Mouse (Mus musculus): ENCODE measurements at regions not wholly inside any gene's neighbourhood (a gene's known extent, or its start where the extent isn't known, plus 50 kb on each side); places are given as distances from the start of the nearest gene placed in this dataset.

DNA sequence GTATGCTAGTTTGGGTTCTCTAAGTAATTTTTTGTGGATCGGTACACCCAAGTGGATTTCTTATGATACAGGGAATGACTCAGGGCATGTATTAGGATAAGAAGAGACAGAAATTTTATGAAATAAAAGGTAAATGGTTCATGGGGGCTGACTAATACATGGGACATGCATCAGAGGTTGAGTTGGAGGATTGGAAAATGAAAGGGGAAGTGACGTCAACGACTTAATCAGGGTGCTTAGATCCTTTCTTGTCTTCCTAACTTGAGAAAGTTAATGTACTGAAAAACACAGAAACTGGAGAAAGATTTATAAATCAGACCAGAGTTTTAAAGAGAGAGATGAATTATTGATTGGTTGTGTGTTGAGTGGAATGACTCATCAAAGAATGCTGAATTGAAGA, 193.8 kb downstream of the Rassf9 start:
- no peak for DNase-seq (ENCODE audit: low spot score in 2 of 2)

- no peak for DNase-seq (ENCODE audit: low spot score in 2 of 2)
These were observed 182.8 kb downstream of the Rassf9 start for GRCm38 (mm10) chr10:102694810-102695209.

DNA sequence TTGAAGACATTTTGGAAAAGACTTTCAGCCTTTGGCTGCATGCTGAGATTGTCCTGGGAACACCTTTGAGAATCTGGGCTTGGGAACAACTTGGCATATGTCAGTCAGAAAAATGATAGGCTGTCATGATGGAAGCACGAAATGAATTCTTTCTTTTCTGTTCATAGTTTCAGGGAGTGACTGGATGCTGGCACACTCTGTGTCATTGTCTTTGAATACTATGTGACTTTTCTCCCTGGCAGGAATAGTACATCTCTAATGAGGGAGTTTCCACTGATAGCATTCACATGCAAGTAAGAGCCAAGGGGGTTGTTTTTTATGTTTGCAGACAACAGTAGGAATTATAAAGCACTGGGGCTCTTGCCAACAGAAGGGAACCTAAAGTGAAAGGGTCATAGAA, 177.9 kb downstream of the Rassf9 start:
- DNase-seq (ENCODE audit: low spot score in 2 of 2): no peak

DNA sequence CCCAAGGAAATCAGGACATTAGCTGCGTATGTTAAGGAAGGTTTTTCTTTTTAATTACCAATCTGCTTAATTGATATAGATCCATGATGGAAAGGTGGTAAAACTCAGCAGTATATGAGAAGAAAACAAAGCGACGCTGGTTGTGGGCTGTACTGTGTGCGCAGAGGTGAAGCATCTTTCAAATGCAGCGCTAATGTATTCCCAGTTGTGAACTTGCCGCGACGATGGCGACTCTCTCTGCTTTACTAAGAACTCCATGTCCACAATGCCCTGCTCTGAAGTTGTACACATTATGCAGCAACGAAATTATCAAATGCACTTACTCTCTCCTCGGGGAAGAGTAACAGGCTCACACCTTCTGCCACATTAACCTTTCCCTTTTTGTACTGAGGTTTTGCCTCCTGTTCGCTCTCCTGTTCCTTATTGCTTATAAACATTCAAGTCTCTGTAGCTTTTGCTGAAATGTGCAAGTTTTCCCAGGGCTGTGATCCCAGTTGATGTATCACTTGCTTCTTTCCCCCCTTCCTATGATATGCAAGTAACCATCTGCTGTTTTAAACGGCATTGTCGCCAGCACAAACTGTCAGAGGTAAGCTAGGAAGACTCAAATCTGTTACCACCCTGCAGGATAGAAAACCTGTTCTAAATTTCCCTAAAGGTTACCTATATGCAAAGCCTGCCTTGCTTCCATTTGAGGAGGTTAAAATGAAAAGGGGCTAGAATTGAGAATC, 174.8 kb downstream of the Rassf9 start:
- DNase-seq (ENCODE audit: low spot score in 2 of 2): no peak

GRCm38 (mm10) chr10:102685833-102686434, 173.9 kb downstream of the Rassf9 start:
- DNase-seq (ENCODE audit: low spot score in 2 of 2): no peak

GRCm38 (mm10) chr10:102667359-102667758, 155.3 kb downstream of the Rassf9 start:
- no peak for DNase-seq (ENCODE audit: low spot score in 2 of 2)

DNA sequence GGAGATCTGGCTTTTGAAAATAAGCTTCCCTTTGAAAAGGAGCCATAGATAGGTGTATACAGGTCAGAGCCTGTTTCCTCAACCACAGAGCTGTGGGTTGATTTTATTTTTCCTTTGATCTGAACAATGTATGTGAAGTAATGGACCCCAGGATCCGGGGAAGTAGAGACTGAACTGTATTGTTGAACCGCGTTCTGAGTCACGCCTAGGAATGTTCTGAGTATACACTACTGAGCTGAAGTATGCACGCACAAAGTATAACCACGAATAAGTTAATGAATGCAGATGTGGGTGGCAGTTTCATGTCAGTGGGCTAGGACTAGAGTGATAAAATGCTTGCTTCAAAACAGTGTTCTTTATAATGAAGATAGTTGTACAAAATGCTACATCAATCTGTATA, 147.7 kb downstream of the Rassf9 start:
- DNase-seq (ENCODE audit: low spot score in 2 of 2): no peak

DNA sequence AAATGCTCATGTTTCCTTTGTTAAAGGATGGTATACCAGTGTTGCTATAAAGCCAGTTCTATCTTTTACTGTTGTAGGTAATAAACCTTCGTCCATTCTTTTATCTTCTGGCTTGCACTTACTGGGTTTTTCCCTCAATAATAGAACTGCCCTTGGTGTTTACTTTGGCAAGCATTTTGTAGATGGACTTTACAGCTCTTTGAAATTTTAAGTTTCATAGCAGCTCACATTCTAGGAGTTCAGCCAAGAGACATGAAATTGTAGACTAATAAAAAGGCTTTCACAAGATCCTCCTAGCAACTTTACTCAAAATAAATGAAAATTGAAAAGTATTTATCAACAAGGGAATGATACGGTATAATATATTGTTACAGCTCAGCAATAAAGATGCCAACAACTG, 124.5 kb downstream of the Rassf9 start:
- DNase-seq (ENCODE audit: low spot score in 2 of 2): no peak

DNA sequence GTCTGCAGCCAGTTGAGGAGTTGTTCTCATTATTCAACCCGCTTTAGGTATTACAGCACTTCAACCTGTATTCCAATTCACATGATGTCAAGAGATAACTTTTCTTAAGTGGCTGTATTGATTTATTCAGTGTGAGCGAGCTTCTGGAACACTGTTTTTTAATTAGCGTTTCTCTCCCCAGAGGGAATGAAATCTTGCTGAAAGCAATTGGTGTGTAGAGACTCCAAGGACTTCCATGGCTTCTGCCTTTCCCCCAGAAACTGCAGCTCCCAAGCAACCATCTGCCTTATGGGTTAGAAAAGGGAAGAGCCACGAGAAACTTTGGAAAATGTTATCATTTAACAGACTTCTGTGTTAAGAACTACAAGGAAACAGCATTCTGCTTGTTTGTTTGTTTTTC, 121.4 kb downstream of the Rassf9 start:
- DNase-seq (ENCODE audit: low spot score in 2 of 2): no peak

GRCm38 (mm10) chr10:102628609-102629008, 116.6 kb downstream of the Rassf9 start:
- DNase-seq (ENCODE audit: low spot score in 2 of 2): no peak

- no peak for DNase-seq (ENCODE audit: low spot score in 2 of 2)
These were observed 111.9 kb downstream of the Rassf9 start for GRCm38 (mm10) chr10:102623895-102624294.

GRCm38 (mm10) chr10:102622583-102623008, 110.6 kb downstream of the Rassf9 start:
- DNase-seq (ENCODE audit: low spot score in 2 of 2): no peak

- DNase-seq (ENCODE audit: low spot score in 2 of 2): no peak
These were observed 106.7 kb downstream of the Rassf9 start for GRCm38 (mm10) chr10:102618711-102619110.

- DNase-seq (ENCODE audit: low spot score in 2 of 2): no peak
These were observed 104.1 kb downstream of the Rassf9 start for GRCm38 (mm10) chr10:102615962-102616595.
